ENCODE assay signal across 17 mouse cellular contexts in the genomic region with DNA sequence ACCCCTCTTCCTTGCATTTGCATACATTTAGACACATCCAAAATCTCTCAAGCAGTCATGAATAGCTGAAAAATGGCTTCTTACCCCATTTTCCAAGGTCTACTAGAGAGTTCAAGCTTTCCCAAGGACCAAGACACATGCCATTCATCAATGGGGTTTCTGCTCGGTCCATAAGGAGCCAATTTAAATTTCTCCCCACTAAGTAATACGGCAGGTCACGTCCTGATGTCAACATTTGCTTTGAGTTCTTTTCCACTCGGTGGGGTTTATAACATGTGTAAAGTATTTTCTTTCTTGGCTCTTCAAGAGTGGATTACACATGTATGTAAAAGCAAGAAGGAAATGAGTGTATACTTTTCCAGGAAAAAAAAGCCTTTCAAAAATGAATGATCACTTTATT.
"Had no signal": no experiment of that assay in that cellular context is flagged by ENCODE, and none has a peak within 500 bp of the region (broad histone marks: within the 10 kb centered on the region; RNA-seq: fewer than 3 reads in every experiment).

No protein-coding gene starts in this region.

- H3K4me1 ChIP-seq: lung, embryonic 15.5 days; megakaryocyte, embryonic 14.5 days; midbrain, embryonic 13.5 days; midbrain, embryonic 15.5 days; neural tube, embryonic 12.5 days had no signal

- H3K4me3 ChIP-seq: lung, embryonic 15.5 days; megakaryocyte, embryonic 14.5 days; midbrain, embryonic 13.5 days; midbrain, embryonic 15.5 days; neural tube, embryonic 12.5 days had no signal

- H3K9ac ChIP-seq: lung, embryonic 15.5 days; midbrain, embryonic 13.5 days; midbrain, embryonic 15.5 days; neural tube, embryonic 12.5 days had no signal

- H3K4me2 ChIP-seq: lung, embryonic 15.5 days; midbrain, embryonic 11.5 days; midbrain, embryonic 13.5 days; midbrain, embryonic 15.5 days; neural tube, embryonic 12.5 days had no signal

- H3K36me3 ChIP-seq: lung, embryonic 15.5 days; midbrain, embryonic 13.5 days; midbrain, embryonic 15.5 days; neural tube, embryonic 12.5 days had no signal

- H3K27me3 ChIP-seq: lung, embryonic 15.5 days; megakaryocyte, embryonic 14.5 days; midbrain, embryonic 13.5 days; midbrain, embryonic 15.5 days; neural tube, embryonic 12.5 days had no signal

- DNase-seq: lung, adult 2 months; lung, postnatal 14 days; lung, postnatal 36 days; right cerebral cortex, postnatal 25 days; right cerebral cortex, postnatal 4 days; spleen, adult 18-20 months; thymus, adult 2 months; thymus, postnatal 25 days; thymus, postnatal 4 days had no signal

- H3K27ac ChIP-seq: lung, embryonic 15.5 days; macrophage; midbrain, embryonic 13.5 days; midbrain, embryonic 15.5 days; neural tube, embryonic 12.5 days had no signal

- ATAC-seq: lung, postnatal 0 days; midbrain, embryonic 13.5 days; midbrain, embryonic 15.5 days had no signal

- H3K9me3 ChIP-seq: lung, embryonic 15.5 days; megakaryocyte, embryonic 14.5 days; midbrain, embryonic 13.5 days; midbrain, embryonic 15.5 days; neural tube, embryonic 12.5 days had no signal
